Mouse (Mus musculus) forebrain, embryonic 11.5 days (tissue): ENCODE results near the gene Kcnc4. TPM values are rescaled to one million over a fixed set of nuclear protein-coding genes. Genes with fewer than 3 reads are reported as not detected.
A peak's percentile ranks its signal among the peaks of the same experiment; 100 is the strongest.

Source experiments
- ATAC-seq: fragments of 200-750 bp; cut with Nextera tagmentation; replicated peaks from 2 replicates; pipeline ENCODE4 v1.8.0; 2017; ENCODE audit warnings: moderate TSS enrichment; ENCODE audit not compliant: low FRiP score
- DNase-seq: peaks from one replicate; pipeline ENCODE4 v3.0.0-alpha.2; 2017; ENCODE audit warnings: low spot score
- H3K27ac ChIP-seq: fragments of 300-500 bp; sonication (generic); 2 replicates; pipeline ENCODE4 v1.5.1; 2014; ENCODE audit warnings: low read depth, low read length
- H3K27me3 ChIP-seq: fragments of 300-500 bp; sonication (generic); 2 replicates; pipeline ENCODE4 v1.6.1; 2014; ENCODE audit warnings: mild to moderate bottlenecking, low read length, mixed read lengths; ENCODE audit not compliant: control insufficient read depth, insufficient read depth
- H3K36me3 ChIP-seq: fragments of 300-500 bp; sonication (generic); 2 replicates; pipeline ENCODE4 v1.6.1; 2014; ENCODE audit warnings: mild to moderate bottlenecking, low read length, moderate library complexity, mixed read lengths; ENCODE audit not compliant: control insufficient read depth, insufficient read depth
- H3K4me1 ChIP-seq: fragments of 300-500 bp; sonication (generic); replicated peaks from 2 replicates; pipeline ENCODE4 v1.6.1; 2014; ENCODE audit warnings: low read length, mixed read lengths; ENCODE audit not compliant: control insufficient read depth, insufficient read depth
- H3K4me2 ChIP-seq: fragments of 300-500 bp; sonication (generic); 2 replicates; pipeline ENCODE4 v1.6.1; 2014; ENCODE audit warnings: low read depth, mild to moderate bottlenecking, low read length, moderate library complexity, mixed read lengths; ENCODE audit not compliant: severe bottlenecking
- H3K4me3 ChIP-seq: fragments of 300-500 bp; sonication (generic); 2 replicates; pipeline ENCODE4 v1.5.1; 2014; ENCODE audit warnings: low read depth, low read length
- H3K9ac ChIP-seq: fragments of 300-500 bp; sonication (generic); 2 replicates; pipeline ENCODE4 v1.6.1; 2014; ENCODE audit warnings: low read length
- H3K9me3 ChIP-seq: fragments of 300-500 bp; sonication (generic); 2 replicates; pipeline ENCODE4 v1.6.1; 2016; ENCODE audit warnings: low read length, mixed read lengths; ENCODE audit not compliant: control insufficient read depth
- WGBS: fragments of 180-500 bp; shearing (Covaris S2); extraction: QIAGEN DNeasy Blood & Tissue Kit; methylation state at CpG from one replicate; pipeline ENCODE4 v1.1.7; 2014; 5-methylcytosine and 5-hydroxymethylcytosine counted together
- polyA plus RNA-seq: library from polyadenylated mRNA; unstranded; fragments of >200 nt; fragmentation: Nextera tagmentation; extraction: Ambion mirVana; gene quantifications from 2 replicates; pipeline ENCODE4 v1.2.1, GENCODE M21; 2014

The Kcnc4 gene
- polyA plus RNA-seq, result 0.28 and 0.39 TPM in 2 replicates

GRCm38 (mm10) chr3:107459196-107459772 is at the start of gene Kcnc4:
Gene Kcnc4, minus strand, starts transcription at chr3:107459552.
- under 1% methylated on average over 67 of the region's 68 CpGs for WGBS
- no peaks in the 10 kb centered on the region for H3K36me3 ChIP-seq
- H3K4me1 ChIP-seq, result peaks cover 8% of the 10 kb centered on the region
- DNase-seq, result peak; percentile 75
- H3K9ac ChIP-seq, result peak within 1 kb of the TSS; percentile 29
- H3K4me3 ChIP-seq, result peak within 1 kb of the TSS; percentile 47
- H3K9me3 ChIP-seq, result no peaks in the 10 kb centered on the region
- H3K4me2 ChIP-seq, result peak within 1 kb of the TSS; percentile 97
- H3K27me3 ChIP-seq, result peaks cover 58% of the 10 kb centered on the region
- no peak within 1 kb of the TSS for H3K27ac ChIP-seq
- ATAC-seq, result peak; percentile 54

GRCm38 (mm10) chr3:107508696-107509095 is 49.3 kb upstream of the Kcnc4 start:
- Histone ChIP-seq H3K4me1 (peaks cover 12% of the 10 kb centered on the region), H3K9me3 (no peaks in the 10 kb centered on the region), H3K27ac (no peak overlapping the region), H3K9ac (no peak overlapping the region), H3K4me3 (no peak overlapping the region), H3K4me2 (no peak overlapping the region), H3K27me3 (no peaks in the 10 kb centered on the region), H3K36me3 (no peaks in the 10 kb centered on the region)
- DNase-seq (no peak), ATAC-seq (no peak)
- WGBS, result 86% methylated on average over 8 of the region's 8 CpGs

- Histone ChIP-seq H3K4me1 (peaks cover 12% of the 10 kb centered on the region), H3K4me2 (no peak overlapping the region), H3K36me3 (no peaks in the 10 kb centered on the region), H3K27ac (no peak overlapping the region), H3K9me3 (no peaks in the 10 kb centered on the region), H3K27me3 (no peaks in the 10 kb centered on the region), H3K9ac (no peak overlapping the region), H3K4me3 (no peak overlapping the region)
- DNase-seq (no peak), ATAC-seq (no peak)
- 79% methylated on average over 9 of the region's 9 CpGs for WGBS
Observed at GRCm38 (mm10) chr3:107507966-107508365, 48.6 kb upstream of the Kcnc4 start.

GRCm38 (mm10) chr3:107506531-107506930 is 47.2 kb upstream of the Kcnc4 start:
- H3K4me1 ChIP-seq, result peaks cover 12% of the 10 kb centered on the region
- no peaks in the 10 kb centered on the region for H3K27me3 ChIP-seq
- no peaks in the 10 kb centered on the region for H3K36me3 ChIP-seq
- DNase-seq, result no peak
- H3K27ac ChIP-seq, result peak overlapping the region; percentile 46
- H3K9me3 ChIP-seq, result no peaks in the 10 kb centered on the region
- no peak overlapping the region for H3K4me3 ChIP-seq
- 53% methylated on average over 4 of the region's 4 CpGs for WGBS
- ATAC-seq, result no peak
- 0 out of 2 replicates have a peak overlapping the region, but pooled peaks have one; percentile 12 for H3K4me2 ChIP-seq
- no peak overlapping the region for H3K9ac ChIP-seq

GRCm38 (mm10) chr3:107505464-107506367 is 46.4 kb upstream of the Kcnc4 start:
- Histone ChIP-seq H3K4me3 (no peak overlapping the region), H3K4me1 (peaks cover 12% of the 10 kb centered on the region), H3K36me3 (no peaks in the 10 kb centered on the region), H3K27me3 (no peaks in the 10 kb centered on the region), H3K9ac (no peak overlapping the region), H3K27ac (peak overlapping the region; percentile 58), H3K4me2 (peak overlapping the region; percentile 12; the same call in 1 of the 2 replicates), H3K9me3 (no peaks in the 10 kb centered on the region)
- DNase-seq (peak; percentile 58), ATAC-seq (peak; percentile 86)
- WGBS, result 26% methylated on average over 4 of the region's 4 CpGs

GRCm38 (mm10) chr3:107504542-107504941 is 45.2 kb upstream of the Kcnc4 start:
- H3K4me1 ChIP-seq, result peaks cover 10% of the 10 kb centered on the region
- H3K9ac ChIP-seq, result no peak overlapping the region
- H3K27me3 ChIP-seq, result no peaks in the 10 kb centered on the region
- 50% methylated on average over 1 of the region's 1 CpGs for WGBS
- DNase-seq, result no peak
- H3K4me3 ChIP-seq, result no peak overlapping the region
- H3K36me3 ChIP-seq, result no peaks in the 10 kb centered on the region
- no peak overlapping the region for H3K27ac ChIP-seq
- ATAC-seq, result no peak
- no peak overlapping the region for H3K4me2 ChIP-seq
- H3K9me3 ChIP-seq, result no peaks in the 10 kb centered on the region

- no peak overlapping the region for H3K4me3 ChIP-seq
- H3K4me1 ChIP-seq, result peaks cover 10% of the 10 kb centered on the region
- DNase-seq (no peak), ATAC-seq (no peak)
- no peaks in the 10 kb centered on the region for H3K36me3 ChIP-seq
- no peaks in the 10 kb centered on the region for H3K27me3 ChIP-seq
- no peak overlapping the region for H3K4me2 ChIP-seq
- WGBS, result 92% methylated on average over 2 of the region's 2 CpGs
- no peak overlapping the region for H3K27ac ChIP-seq
- H3K9me3 ChIP-seq, result no peaks in the 10 kb centered on the region
- no peak overlapping the region for H3K9ac ChIP-seq
Observed at GRCm38 (mm10) chr3:107503716-107504115, 44.4 kb upstream of the Kcnc4 start.

- no peak for DNase-seq
- 69% methylated on average over 7 of the region's 7 CpGs for WGBS
Observed at GRCm38 (mm10) chr3:107501702-107502151, 42.4 kb upstream of the Kcnc4 start.

More at GRCm38 (mm10) chr3:107501702-107502151, 42.4 kb upstream of the Kcnc4 start:
- H3K9me3 ChIP-seq, result no peaks in the 10 kb centered on the region
- H3K4me3 ChIP-seq, result no peak overlapping the region
- no peaks in the 10 kb centered on the region for H3K27me3 ChIP-seq
- H3K4me1 ChIP-seq, result peaks cover 10% of the 10 kb centered on the region
- ATAC-seq, result no peak
- no peak overlapping the region for H3K27ac ChIP-seq
- H3K9ac ChIP-seq, result no peak overlapping the region
- H3K4me2 ChIP-seq, result no peak overlapping the region
- H3K36me3 ChIP-seq, result no peaks in the 10 kb centered on the region
